Comparison of ENCODE assay signal across 24 mouse cellular contexts in genomic region chr19:46002279-46002678, GRCm38 (mm10). TPM values are rescaled to one million over a fixed set of nuclear protein-coding genes. Genes with fewer than 3 reads are reported as not detected.
A peak's percentile ranks its signal among the peaks of the same experiment; 100 is the strongest.
DNase-seq lines count a peak whose midpoint lies in the region; ATAC-seq lines count a peak whose summit lies in the region.
"Had no signal": no experiment of that assay in that cellular context is flagged by ENCODE, and none has a peak within 500 bp of the region (broad histone marks: within the 10 kb centered on the region; RNA-seq: fewer than 3 reads in every experiment).

No protein-coding gene starts in this region.

- no peak overlapping the region for H3K4me3 ChIP-seq in neural tube, embryonic 15.5 days (replicated peaks)

- H3K4me2 ChIP-seq in neural tube, embryonic 15.5 days, result no peak overlapping the region

- ATAC-seq in inflammation-experienced regulatory T-cells, adult 6 months, result peak; percentile 8
- no peak for ATAC-seq in neural tube, embryonic 15.5 days (ENCODE audit: low FRiP score)
- ATAC-seq in frontal cortex, adult (ENCODE audit: low TSS enrichment), result no peak
- ATAC-seq: forebrain, embryonic 16.5 days; hindbrain, embryonic 16.5 days; lung, postnatal 0 days had no signal

- no peak overlapping the region for H3K27ac ChIP-seq in neural tube, embryonic 15.5 days (replicated peaks)
- H3K27ac ChIP-seq: embryonic facial prominence, embryonic 15.5 days; limb, embryonic 15.5 days; liver, embryonic 15.5 days; midbrain, embryonic 10.5 days; stomach, embryonic 15.5 days had no signal

- no peaks in the 10 kb centered on the region for H3K9me3 ChIP-seq in neural tube, embryonic 15.5 days (replicated peaks)
- H3K9me3 ChIP-seq: embryonic facial prominence, embryonic 15.5 days; heart, embryonic 15.5 days; limb, embryonic 15.5 days; liver, embryonic 15.5 days; midbrain, embryonic 10.5 days; stomach, embryonic 15.5 days had no signal

- WGBS in neural tube, embryonic 15.5 days, result 83% methylated on average over 9 of the region's 9 CpGs

- H3K9ac ChIP-seq in neural tube, embryonic 15.5 days (replicated peaks), result no peak overlapping the region
- H3K9ac ChIP-seq: embryonic facial prominence, embryonic 15.5 days; heart, embryonic 15.5 days; limb, embryonic 15.5 days; liver, embryonic 15.5 days; stomach, embryonic 15.5 days had no signal

- peaks cover 24% of the 10 kb centered on the region for H3K4me1 ChIP-seq in neural tube, embryonic 15.5 days

- no peaks in the 10 kb centered on the region for H3K36me3 ChIP-seq in neural tube, embryonic 15.5 days
- H3K36me3 ChIP-seq: heart, embryonic 15.5 days; limb, embryonic 15.5 days; liver, embryonic 15.5 days; midbrain, embryonic 10.5 days; stomach, embryonic 15.5 days had no signal

- peak; percentile 78 for DNase-seq in 3134 (ENCODE audit: extremely low read depth, insufficient read length, low spot score)
- DNase-seq in 416B (ENCODE audit: low read depth), result peak; percentile 95
- DNase-seq in NIH3T3 (ENCODE audit: low read depth), result peak; percentile 46
- no peak for DNase-seq in frontal cortex, postnatal 14 days (ENCODE audit: low spot score in 2 of 2)
- no peak for DNase-seq in spleen, postnatal 10 days (ENCODE audit: low spot score in 2 of 2)
- DNase-seq: cerebellum, postnatal 10 days; heart, adult 18-20 months; kidney, adult 11 months; kidney, postnatal 10 days; layer of hippocampus, postnatal 36 days; thymus, adult 18-20 months; thymus, postnatal 4 days had no signal

- H3K27me3 ChIP-seq in neural tube, embryonic 15.5 days (replicated peaks), result peaks cover 3% of the 10 kb centered on the region; the same call in 1 of the 2 replicates
- H3K27me3 ChIP-seq: embryonic facial prominence, embryonic 15.5 days; heart, embryonic 15.5 days; limb, embryonic 15.5 days; stomach, embryonic 15.5 days had no signal

RNA-seq across cellular contexts. Expression of gene Hps6, which starts 1.0 kb away (rescaled TPM):
- 1 to 10 TPM; 1.3 to 3.1 (median 2.6) TPM for polyA plus RNA-seq in inflammation-experienced regulatory T-cells, adult 6 months (2017; shearing (Covaris generic))
- 5.4 and 7.8 TPM in 2 replicates for polyA plus RNA-seq in neural tube, embryonic 15.5 days (2015; fragmentation: Nextera tagmentation; extraction: Ambion mirVana)

RNA-seq across cellular contexts. Expression of gene Armh3, which starts 4.0 kb away (rescaled TPM):
- 10 to 100 TPM in 1 of 3 experiments, 1 to 10 TPM in 2; 8.0 to 10.9 (median 9.5) TPM for polyA plus RNA-seq in inflammation-experienced regulatory T-cells, adult 6 months (2017; shearing (Covaris generic))
- polyA plus RNA-seq in neural tube, embryonic 15.5 days (2015; fragmentation: Nextera tagmentation; extraction: Ambion mirVana), result 20.5 and 21.3 TPM in 2 replicates

RNA-seq across cellular contexts. Expression of gene Pprc1, which starts 42.4 kb away (rescaled TPM):
- polyA plus RNA-seq in inflammation-experienced regulatory T-cells, adult 6 months (2017; shearing (Covaris generic)), result 10 to 100 TPM; 10.4 to 20.5 (median 20.3) TPM
- 16.1 and 24.0 TPM in 2 replicates for polyA plus RNA-seq in neural tube, embryonic 15.5 days (2015; fragmentation: Nextera tagmentation; extraction: Ambion mirVana)

RNA-seq across cellular contexts. Expression of gene Ldb1, which starts 42.7 kb away (rescaled TPM):
- polyA plus RNA-seq in inflammation-experienced regulatory T-cells, adult 6 months (2017; shearing (Covaris generic)), result 10 to 100 TPM; 28.4 to 51.7 (median 49.6) TPM
- polyA plus RNA-seq in neural tube, embryonic 15.5 days (2015; fragmentation: Nextera tagmentation; extraction: Ambion mirVana), result 93.4 and 93.9 TPM in 2 replicates

Comparison
In these comparisons a context has a peak if more than half of its experiments do, and no peak if none do; other contexts are left out.
1. DNase-seq: peak in 3134 (single experiment), 416B (single experiment) and NIH3T3 (single experiment); none in frontal cortex, postnatal 14 days (0 of 2) and spleen, postnatal 10 days (0 of 2).